Mouse (Mus musculus) limb, embryonic 14.5 days (tissue): ENCODE results near the gene Kirrel2. TPM values are rescaled to one million over a fixed set of nuclear protein-coding genes. Genes with fewer than 3 reads are reported as not detected.
A peak's percentile ranks its signal among the peaks of the same experiment; 100 is the strongest.

Source experiments
- ATAC-seq: fragments of 200-750 bp; cut with Nextera tagmentation; 2 replicates; pipeline ENCODE4 v1.8.0; 2017; ENCODE audit warnings: low read depth, moderate number of reproducible peaks, moderate TSS enrichment; ENCODE audit not compliant: low FRiP score
- DNase-seq: peaks from one replicate; pipeline ENCODE4 v3.0.0-alpha.2; 2015; ENCODE audit warnings: low spot score
- H3K27ac ChIP-seq: fragments of 300-500 bp; sonication (generic); replicated peaks from 2 replicates; pipeline ENCODE4 v1.5.1; 2014; ENCODE audit warnings: low read depth, mild to moderate bottlenecking, low read length, moderate library complexity, mixed read lengths
- H3K27me3 ChIP-seq: fragments of 300-500 bp; sonication (generic); 2 replicates; pipeline ENCODE4 v1.6.1; 2014; ENCODE audit warnings: low read length, mixed read lengths; ENCODE audit not compliant: control insufficient read depth, insufficient read depth
- H3K36me3 ChIP-seq: fragments of 300-500 bp; sonication (generic); 2 replicates; pipeline ENCODE4 v1.6.1; 2014; ENCODE audit warnings: mild to moderate bottlenecking, low read length, moderate library complexity, mixed read lengths; ENCODE audit not compliant: control insufficient read depth, insufficient read depth
- H3K4me1 ChIP-seq: fragments of 300-500 bp; sonication (generic); 2 replicates; pipeline ENCODE4 v1.6.1; 2014; ENCODE audit warnings: antibody characterized with exemption, low read length, mixed read lengths; ENCODE audit not compliant: control insufficient read depth, insufficient read depth
- H3K4me2 ChIP-seq: fragments of 300-500 bp; sonication (generic); replicated peaks from 2 replicates; pipeline ENCODE4 v1.6.1; 2014; ENCODE audit warnings: low read depth, mild to moderate bottlenecking, low read length, moderate library complexity; ENCODE audit not compliant: severe bottlenecking
- H3K4me3 ChIP-seq: fragments of 300-500 bp; sonication (generic); replicated peaks from 2 replicates; pipeline ENCODE4 v1.5.1; 2014; ENCODE audit warnings: low read length
- H3K9ac ChIP-seq: fragments of 300-500 bp; sonication (generic); 2 replicates; pipeline ENCODE4 v1.6.1; 2014; ENCODE audit warnings: mild to moderate bottlenecking, low read depth, low read length, moderate library complexity; ENCODE audit not compliant: severe bottlenecking
- H3K9me3 ChIP-seq: fragments of 300-500 bp; sonication (generic); 2 replicates; pipeline ENCODE4 v1.6.1; 2016; ENCODE audit warnings: low read length; ENCODE audit not compliant: control insufficient read depth
- POLR2A ChIP-seq: fragments of 200-500 bp; IDR thresholded peaks from 2 replicates; pipeline ENCODE4 v1.8.0; 2012; ENCODE audit warnings: inconsistent platforms, mild to moderate bottlenecking, moderate library complexity, borderline replicate concordance; ENCODE audit not compliant: insufficient read depth, insufficient read length; ENCODE audit errors: extremely low read depth
- WGBS: fragments of 180-500 bp; shearing (Covaris S2); extraction: QIAGEN DNeasy Blood & Tissue Kit; methylation state at CpG from one replicate; pipeline ENCODE4 v1.1.7; 2014; 5-methylcytosine and 5-hydroxymethylcytosine counted together
- polyA plus RNA-seq, 2 experiments: library from polyadenylated mRNA; depleted of rRNA in 1 of 2; stranded (reverse) in 1 of 2; unstranded in 1 of 2; fragments of >200 nt; fragmentation: Nextera tagmentation in 1 of 2; extraction: Ambion mirVana in 1 of 2; gene quantifications; 2 replicates each; pipeline versions ENCODE4 v1.2.1 to v1.2.3; 2012 to 2014

Kirrel2 gene
- polyA plus RNA-seq, 2 experiments: 0.06 to 0.07 TPM

GRCm38 (mm10) chr7:30430191-30430590, 27.3 kb downstream of the Kirrel2 start:
- Histone ChIP-seq H3K4me3 (no peak overlapping the region), H3K27ac (no peak overlapping the region), H3K9ac (no peak overlapping the region), H3K4me1 (no peaks in the 10 kb centered on the region), H3K27me3 (no peaks in the 10 kb centered on the region), H3K9me3 (no peaks in the 10 kb centered on the region), H3K36me3 (peaks cover 17% of the 10 kb centered on the region; the same call in 1 of the 2 replicates), H3K4me2 (no peak overlapping the region)
- 44% methylated on average over 2 of the region's 2 CpGs for WGBS
- ATAC-seq (no peak), DNase-seq (no peak)
- TF ChIP-seq POLR2A: no peak

- H3K4me2 ChIP-seq: no peak overlapping the region
- TF ChIP-seq POLR2A: no peak
These were observed 28.2 kb downstream of the Kirrel2 start for GRCm38 (mm10) chr7:30429327-30429726.

GRCm38 (mm10) chr7:30423071-30423641, 34.3 kb downstream of the Kirrel2 start:
- no peak for ATAC-seq
- H3K27ac ChIP-seq: no peak overlapping the region
- 44% methylated on average over 23 of the region's 23 CpGs for WGBS

More at GRCm38 (mm10) chr7:30429327-30429726, 28.2 kb downstream of the Kirrel2 start:
- Histone ChIP-seq H3K9ac (no peak overlapping the region), H3K36me3 (peaks cover 14% of the 10 kb centered on the region; the same call in 1 of the 2 replicates), H3K4me1 (no peaks in the 10 kb centered on the region), H3K9me3 (no peaks in the 10 kb centered on the region), H3K4me3 (no peak overlapping the region), H3K27ac (no peak overlapping the region), H3K27me3 (no peaks in the 10 kb centered on the region)
- DNase-seq (no peak), ATAC-seq (no peak)

GRCm38 (mm10) chr7:30422560-30422959, 34.9 kb downstream of the Kirrel2 start:
- no peak for TF ChIP-seq POLR2A
- no peak for ATAC-seq
- Histone ChIP-seq H3K9ac (peak overlapping the region; percentile 63), H3K27me3 (no peaks in the 10 kb centered on the region), H3K9me3 (no peaks in the 10 kb centered on the region; the same call in 1 of the 2 replicates), H3K27ac (no peak overlapping the region), H3K4me2 (peak overlapping the region; percentile 83), H3K4me3 (peak overlapping the region; percentile 55), H3K4me1 (0 out of 2 replicates have a peak, but pooled peaks cover 3% of the 10 kb centered on the region), H3K36me3 (peaks cover 14% of the 10 kb centered on the region; the same call in 1 of the 2 replicates)
- no peak for DNase-seq
- 15% methylated on average over 9 of the region's 9 CpGs for WGBS

More at GRCm38 (mm10) chr7:30423071-30423641, 34.3 kb downstream of the Kirrel2 start:
- Histone ChIP-seq H3K4me1 (0 out of 2 replicates have a peak, but pooled peaks cover 3% of the 10 kb centered on the region), H3K4me3 (peak overlapping the region; percentile 55), H3K4me2 (peak overlapping the region; percentile 83), H3K9ac (peak overlapping the region; percentile 63), H3K9me3 (no peaks in the 10 kb centered on the region; the same call in 1 of the 2 replicates), H3K27me3 (no peaks in the 10 kb centered on the region), H3K36me3 (peaks cover 14% of the 10 kb centered on the region; the same call in 1 of the 2 replicates)
- no peak for TF ChIP-seq POLR2A
- DNase-seq: no peak

- under 1% methylated on average over 44 of the region's 45 CpGs for WGBS
These were observed 35.5 kb downstream of the Kirrel2 start for GRCm38 (mm10) chr7:30421890-30422435.

More at GRCm38 (mm10) chr7:30421890-30422435, 35.5 kb downstream of the Kirrel2 start:
- Histone ChIP-seq H3K27ac (no peak overlapping the region), H3K4me2 (peak overlapping the region; percentile 83), H3K9me3 (no peaks in the 10 kb centered on the region; the same call in 1 of the 2 replicates), H3K27me3 (no peaks in the 10 kb centered on the region), H3K9ac (peak overlapping the region; percentile 63), H3K4me1 (0 out of 2 replicates have a peak, but pooled peaks cover 3% of the 10 kb centered on the region), H3K4me3 (peak overlapping the region; percentile 55), H3K36me3 (0 out of 2 replicates have a peak, but pooled peaks cover 10% of the 10 kb centered on the region)
- ATAC-seq: peak; percentile 84
- TF ChIP-seq POLR2A: no peak
- peak; percentile 76 for DNase-seq
